Mouse (Mus musculus) B cell, adult 2 months (primary cell): Measurements from ENCODE around the gene Zfyve1.

ENCODE experiments used
- DNase-seq, 2 experiments: peaks; one replicate each; pipeline ENCODE4 v3.0.0; 2022

Zfyve1 gene

DNA sequence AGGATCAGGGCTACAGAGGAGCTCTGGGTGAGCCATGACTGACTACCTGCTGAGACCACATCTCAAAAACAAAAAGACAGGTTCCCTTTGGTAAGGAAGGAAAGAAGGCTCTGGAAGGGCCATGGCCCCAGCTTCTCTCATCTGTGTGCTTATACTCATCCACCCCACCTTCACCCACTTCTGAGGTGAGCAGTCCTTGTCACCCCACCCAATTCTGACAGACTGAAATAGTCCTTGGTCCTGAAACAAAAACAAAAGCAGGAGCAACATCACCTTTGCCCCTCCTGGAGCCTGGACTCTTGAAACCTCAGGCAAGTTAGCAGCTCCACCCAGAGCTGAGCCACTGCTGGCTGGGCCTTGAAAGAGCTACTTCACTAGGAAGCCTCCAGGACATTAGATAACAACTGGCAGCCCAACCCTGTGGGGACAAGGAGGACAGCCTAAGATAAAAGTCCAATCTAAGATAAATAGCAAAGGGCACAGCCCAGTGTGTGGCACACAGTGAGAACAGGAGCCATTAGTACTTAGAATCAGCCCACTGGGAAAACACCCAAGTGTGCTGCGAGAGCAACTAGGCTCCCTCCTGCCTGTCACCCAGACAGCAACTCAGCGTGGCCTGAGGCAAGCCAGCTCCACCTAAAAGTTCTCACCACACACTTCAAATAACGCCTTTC is 18.0 kb downstream of the Zfyve1 start:
- DNase-seq, result no peak

DNA sequence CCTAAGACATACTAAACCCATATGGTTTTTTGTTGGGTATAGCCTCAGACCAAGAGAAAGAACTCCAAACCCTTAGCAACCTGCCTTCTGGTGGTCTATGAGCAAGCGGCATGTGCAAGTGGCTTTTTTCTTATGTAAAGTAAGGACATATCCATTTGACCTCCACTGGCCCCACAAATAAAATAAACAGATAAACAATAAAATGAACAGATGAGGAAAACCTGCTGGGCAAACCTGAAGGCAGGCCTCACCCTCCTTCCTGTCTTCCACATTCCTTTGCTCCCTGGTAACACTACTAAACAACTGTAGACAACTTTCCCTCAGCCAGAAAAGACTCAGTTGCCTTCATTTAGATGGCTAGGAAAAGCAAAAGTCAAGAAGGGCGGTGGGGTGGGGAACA is 18.7 kb downstream of the Zfyve1 start:
- no peak for DNase-seq

DNA sequence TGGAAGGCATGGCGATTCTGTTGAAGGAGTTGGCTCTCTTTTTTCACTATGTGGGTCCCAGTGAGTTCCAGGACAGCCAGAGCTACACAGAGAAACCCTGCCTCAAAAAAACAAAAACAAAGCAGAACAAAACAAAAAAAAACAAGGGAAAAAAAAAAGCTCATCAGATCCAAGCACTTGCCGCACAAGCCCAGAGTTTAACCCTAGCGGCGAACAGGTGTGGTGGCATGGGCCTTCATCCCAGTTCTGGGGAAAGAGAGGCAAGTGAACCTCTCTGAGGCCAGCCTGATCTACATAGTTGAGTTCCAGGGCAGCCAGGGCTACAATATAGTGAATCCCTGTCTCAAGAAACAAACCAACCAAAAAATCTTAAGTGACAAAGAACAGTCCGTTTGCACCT is 19.6 kb downstream of the Zfyve1 start:
- DNase-seq, result no peak

DNA sequence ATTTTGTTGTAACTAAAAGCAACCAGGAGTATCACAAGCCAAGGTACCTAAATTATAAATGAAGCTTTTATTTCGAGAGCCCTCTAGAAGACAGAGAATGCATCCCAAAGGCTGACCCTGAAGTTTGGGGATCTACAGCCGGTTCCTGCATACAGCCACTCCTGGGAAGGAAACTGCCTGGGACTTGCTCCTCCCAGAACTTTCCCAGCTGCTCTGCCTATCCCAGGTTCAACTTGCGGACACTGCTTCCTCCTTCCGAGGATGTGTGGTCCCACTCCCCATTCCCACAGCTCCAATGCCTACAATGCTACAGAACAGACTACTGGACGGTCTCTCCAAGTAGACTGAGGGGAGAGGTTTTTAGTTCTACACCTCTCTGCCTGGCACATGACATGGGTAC is 24.3 kb downstream of the Zfyve1 start:
- DNase-seq, result no peak

DNA sequence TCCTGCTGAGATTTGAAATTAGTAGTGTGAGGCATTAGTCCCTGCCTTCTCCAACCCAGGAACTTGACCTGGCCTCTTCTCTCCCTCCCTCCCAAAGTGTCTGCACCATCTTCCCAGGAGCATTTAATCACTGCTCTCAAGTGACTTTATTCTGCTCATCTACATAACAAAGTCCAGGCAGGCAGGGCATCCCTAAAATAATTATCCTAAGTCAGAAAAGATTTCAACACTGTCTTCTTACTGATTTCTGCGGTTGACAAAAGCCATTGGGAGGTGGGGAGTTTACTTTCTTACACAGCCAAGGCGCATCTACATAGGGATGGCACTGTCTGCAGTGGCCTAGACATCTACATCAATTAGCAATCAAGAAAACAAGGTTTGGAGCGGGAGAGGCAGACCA is 27.2 kb downstream of the Zfyve1 start:
- DNase-seq, result no peak

DNA sequence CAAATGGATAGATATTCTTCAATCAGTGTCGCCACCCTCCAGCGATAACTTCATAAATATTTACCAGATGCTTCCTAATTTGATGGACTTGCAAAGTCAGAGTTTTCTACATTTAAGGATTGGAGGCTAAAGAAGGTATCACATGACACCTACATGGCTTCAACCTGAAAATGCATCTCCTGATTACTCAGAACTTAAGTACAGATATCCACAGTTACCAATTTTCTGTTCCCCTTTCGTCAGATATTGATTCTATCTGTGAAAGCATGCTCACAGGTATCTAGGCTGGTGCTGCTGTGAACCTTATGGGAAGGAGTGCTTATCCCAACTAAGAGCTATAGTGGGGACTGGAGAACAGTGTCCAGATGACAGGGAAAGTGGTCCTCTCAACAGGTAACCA is 34.4 kb downstream of the Zfyve1 start:
- no peak for DNase-seq

DNA sequence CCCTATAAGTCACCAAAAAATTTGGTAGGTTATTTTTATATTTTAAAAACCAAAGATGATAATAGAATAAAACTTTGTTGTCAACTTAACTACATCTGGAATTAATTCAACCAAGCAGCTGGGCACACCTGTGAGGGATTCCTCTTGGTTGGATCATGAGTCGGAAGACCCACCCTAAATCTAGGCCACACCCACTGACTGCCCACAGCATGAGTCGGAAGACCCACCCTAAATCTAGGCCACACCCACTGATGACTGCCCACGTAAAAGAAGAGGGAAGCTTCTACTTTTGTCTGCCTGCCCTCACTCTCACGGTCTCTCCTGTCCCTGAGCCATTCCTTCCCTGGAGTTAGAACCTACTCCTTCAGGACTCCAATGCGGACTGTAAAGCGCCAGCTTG is 36.8 kb downstream of the Zfyve1 start:
- DNase-seq, result no peak

DNA sequence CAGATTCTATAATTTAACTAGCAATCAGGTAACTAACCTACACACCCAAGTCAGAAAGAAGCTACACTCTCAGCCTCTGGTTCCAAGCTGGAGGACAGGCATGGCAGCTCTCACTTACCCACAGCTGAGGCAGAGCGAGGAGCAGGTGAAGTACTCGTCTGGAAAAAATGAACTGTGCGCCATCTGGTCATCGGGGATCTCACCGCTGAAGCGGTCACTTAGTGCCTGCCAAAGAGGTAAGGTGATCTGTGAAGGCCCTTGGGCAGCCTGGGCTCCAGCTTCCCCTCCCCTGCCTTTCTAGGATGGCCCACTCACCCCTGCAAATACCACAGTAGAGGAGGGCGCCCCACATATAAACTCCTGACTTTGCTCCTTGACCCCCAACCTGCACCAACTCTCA is 38.5 kb downstream of the Zfyve1 start:
- DNase-seq, result no peak

DNA sequence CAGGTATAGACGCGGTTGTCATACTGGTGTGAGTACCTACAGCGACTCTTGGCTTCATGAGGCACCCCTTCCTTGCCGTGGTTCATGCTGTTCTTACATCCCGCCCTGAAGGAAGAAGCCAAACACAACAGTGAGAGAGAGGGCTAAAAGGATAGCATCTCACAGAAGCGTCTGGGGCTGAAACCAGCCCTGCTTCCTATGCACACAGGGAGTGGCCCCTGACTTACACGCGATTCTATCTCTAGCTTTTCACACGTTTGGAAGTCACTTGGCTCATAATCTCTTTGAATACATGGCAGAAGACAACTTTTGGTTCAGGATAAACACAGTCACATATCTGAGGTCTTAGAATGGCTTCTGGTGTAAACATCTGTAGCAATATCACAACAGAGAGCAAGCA is 41.4 kb downstream of the Zfyve1 start:
- DNase-seq, result no peak

DNA sequence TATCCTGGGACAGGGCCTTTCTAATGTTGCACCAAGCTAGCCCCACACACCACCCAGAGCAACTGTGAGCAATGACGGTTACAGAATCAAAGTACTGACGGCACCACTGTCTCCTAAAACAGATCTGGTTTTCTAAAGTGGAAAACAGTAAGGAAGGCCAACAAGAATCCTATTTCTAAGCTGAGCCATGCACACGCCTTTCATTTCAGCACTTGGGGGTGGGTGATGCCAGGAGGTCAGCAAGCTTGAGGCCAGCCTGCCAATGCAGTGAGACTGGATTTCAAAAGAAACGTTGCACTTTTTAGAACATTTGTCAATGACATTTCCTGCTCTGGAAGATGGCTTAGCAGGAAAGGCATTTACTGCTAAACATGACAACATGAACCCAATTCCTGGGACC is 43.2 kb downstream of the Zfyve1 start:
- DNase-seq, result no peak

DNA sequence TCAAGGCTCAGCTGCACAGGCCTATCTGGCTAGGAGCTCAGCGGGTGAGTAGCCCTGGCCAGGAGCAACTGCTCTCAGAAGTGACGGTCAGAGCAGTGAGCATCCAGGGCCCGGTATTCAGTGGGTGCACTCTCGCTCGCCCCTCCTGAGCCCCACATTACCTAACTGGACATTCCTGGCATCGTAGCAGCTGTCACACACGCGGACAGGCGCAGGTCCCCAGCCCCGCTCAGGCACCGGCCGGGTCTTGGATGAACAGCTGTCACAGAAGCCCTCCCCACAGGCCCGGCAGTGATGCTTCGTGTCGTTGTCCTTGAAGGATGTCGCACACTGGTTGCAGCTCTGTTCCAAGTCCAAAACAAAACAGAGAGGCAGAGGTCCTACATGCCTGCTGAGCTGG is 45.7 kb downstream of the Zfyve1 start:
- DNase-seq, result no peak

DNA sequence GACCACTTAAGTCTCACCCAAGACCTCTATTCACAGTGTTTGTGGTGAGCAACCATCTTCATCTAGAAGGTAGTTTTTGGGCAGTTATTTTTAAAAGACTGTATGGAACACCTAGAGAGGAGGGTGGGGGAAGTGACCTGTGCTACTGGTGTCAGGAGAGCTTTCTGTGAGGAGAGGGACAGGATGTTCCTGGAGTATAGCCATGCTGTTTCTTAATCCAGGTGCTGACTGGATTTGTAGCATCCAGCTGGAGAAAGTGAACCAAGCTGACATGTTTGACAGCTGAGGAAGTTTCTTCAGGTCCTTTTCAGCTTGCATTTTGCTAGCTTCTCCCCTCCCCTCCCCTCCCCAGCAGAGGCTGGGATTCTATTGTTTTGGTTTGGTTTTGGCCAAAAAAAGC is 52.2 kb downstream of the Zfyve1 start:
- DNase-seq, result no peak

DNA sequence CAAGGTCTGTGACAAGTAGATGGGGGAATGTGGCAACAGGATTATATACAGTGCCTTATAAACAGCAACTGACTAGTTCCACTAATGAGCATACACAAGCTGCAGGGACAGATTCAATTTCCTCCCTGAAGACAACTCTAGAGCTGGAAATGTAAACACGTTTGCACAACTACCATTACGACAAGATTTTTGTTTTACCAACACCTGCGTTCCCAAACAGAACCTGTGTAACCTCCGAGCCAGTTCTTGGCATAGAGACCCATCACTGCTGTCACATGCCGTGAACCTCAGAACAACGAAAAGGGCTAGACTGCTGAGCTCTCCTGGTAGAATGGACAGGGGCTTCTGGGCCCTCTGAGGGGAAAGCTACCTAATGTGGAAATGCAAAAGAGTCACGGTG is 53.0 kb downstream of the Zfyve1 start:
- no peak for DNase-seq

DNA sequence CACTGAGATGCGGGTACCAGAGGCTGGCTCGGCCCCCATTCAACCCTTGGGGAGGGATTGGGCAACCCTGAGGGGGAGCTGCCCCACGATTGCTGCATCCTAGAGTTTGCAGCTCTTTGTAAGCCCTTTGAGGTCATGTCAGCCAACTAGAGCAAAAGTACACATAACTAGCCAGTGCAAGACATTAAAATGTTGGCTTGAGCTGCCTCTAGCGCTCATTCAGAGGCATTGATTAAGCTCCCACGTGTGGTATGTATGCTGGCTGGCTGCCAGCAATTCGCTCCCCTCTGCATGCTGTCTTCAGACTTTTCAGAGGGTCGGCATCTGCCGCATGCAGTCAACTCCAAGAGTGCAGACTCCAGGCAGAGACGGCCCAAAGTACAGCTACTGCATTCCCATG is 61.0 kb downstream of the Zfyve1 start:
- DNase-seq, result no peak

DNA sequence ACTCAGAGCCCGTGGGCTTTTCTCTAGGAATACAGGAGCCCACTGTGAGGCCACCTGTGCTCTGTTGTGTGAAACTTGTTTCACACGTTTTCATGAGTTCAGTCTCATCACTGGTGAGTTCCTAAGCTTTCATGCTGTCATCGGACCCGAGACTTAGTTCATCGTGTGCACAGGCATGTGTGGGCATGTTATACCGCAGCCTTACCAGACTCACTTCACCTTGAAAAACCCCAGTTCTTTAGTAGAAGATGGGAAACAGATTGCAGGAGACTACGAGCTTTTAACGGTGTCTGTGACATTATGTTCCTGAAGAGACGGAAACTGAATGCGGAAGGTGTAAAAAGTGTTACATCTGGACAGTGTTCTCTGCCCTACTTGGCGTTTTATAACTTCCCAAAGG is 61.6 kb downstream of the Zfyve1 start:
- DNase-seq, result no peak

DNA sequence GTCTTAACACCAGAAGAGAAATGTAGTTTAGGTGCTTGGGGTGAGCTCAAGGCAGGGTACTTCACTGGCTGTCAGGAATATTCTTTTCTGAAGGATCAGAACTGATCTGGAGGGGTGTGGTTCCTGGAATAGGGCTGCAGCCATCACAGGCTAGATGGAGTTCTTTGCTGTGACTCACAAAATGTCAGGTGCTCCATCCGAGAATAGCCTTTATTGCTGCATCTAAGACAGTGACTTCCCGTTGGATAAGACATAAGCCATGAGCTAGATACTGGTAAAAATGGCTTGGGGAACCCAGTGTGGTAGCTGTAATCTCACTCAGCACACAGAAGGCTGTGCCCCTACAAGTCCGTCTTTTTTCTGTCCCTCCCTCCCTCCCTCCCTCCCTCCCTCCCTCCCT is 62.8 kb downstream of the Zfyve1 start:
- no peak for DNase-seq

DNA sequence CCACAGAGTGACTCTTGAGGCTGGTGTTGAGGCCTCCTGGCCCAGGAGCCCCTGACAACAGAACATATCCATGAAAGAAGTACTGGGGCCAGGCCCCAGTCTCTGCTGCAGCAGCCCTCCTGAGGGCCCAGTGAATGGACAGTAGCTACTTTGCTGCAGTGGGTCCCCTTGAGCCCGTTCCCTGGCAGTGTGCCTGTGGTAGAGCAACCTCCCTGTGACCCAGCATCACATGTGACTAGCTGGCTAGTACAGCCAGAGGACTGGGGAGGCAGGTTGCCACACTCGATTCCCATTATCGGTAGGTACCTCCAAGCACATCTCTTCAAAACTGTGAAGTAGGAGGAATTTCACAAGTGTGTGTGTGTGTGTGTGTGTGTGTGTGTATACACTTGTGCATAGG is 64.1 kb downstream of the Zfyve1 start:
- no peak for DNase-seq

DNA sequence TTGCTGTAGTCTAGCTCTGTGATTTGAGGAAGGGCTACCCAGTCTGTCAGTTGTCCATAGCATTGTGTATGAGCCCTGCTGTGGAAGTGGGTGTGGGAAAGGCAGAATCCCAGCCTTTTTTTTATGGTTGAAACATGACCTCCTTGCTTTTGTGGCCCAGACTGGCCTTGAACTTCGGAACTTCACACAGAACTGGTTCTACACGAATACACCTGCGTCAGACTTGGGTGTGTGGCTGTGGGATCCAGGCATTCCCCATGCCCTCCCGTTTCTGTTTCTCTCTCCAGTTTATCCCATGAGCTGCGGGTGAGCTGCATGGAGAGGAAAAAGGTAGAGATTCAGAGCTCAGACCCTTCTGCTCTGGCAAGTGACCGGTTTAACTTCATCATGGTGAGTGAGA is 65.0 kb downstream of the Zfyve1 start:
- DNase-seq, result no peak

DNA sequence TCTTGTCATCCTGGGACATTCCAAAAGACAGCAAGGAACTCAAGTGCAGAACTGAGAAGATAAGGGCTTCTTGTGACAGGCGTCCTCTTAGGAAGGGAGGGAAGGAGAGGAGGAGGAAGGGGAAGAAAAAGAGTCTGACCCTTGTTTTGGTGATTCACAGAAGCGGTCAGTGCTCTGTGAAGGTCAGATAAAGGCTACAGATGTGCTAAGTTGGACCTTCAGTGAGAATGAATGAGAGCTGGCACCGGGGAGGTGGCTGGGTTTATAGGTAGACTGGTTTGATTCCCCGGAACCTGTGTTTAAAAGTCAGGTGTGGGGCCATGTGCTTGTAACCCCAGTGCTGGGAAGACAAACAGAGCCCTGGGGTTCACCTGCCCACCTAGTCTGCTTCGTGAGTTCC is 68.4 kb downstream of the Zfyve1 start:
- DNase-seq, result no peak

DNA sequence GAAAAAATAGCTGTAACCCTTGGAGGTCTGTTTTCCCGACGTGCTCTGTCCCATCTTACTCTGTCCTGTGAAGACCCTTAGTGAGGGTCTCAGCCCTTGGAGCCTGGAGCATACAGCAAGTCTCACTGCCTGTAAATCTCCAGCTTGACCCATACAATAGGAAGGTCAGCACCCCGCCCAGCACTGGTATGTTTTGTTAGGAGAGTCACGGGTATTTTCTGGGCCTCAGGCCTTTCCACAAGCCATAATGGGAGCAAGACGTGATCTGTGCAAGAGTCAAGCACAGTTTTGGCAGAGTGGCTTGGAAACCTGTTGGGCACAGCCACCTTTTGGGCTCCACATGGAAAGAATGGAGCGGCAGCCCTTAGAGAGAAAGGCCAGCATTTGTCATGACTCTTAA is 69.2 kb downstream of the Zfyve1 start:
- no peak for DNase-seq

DNA sequence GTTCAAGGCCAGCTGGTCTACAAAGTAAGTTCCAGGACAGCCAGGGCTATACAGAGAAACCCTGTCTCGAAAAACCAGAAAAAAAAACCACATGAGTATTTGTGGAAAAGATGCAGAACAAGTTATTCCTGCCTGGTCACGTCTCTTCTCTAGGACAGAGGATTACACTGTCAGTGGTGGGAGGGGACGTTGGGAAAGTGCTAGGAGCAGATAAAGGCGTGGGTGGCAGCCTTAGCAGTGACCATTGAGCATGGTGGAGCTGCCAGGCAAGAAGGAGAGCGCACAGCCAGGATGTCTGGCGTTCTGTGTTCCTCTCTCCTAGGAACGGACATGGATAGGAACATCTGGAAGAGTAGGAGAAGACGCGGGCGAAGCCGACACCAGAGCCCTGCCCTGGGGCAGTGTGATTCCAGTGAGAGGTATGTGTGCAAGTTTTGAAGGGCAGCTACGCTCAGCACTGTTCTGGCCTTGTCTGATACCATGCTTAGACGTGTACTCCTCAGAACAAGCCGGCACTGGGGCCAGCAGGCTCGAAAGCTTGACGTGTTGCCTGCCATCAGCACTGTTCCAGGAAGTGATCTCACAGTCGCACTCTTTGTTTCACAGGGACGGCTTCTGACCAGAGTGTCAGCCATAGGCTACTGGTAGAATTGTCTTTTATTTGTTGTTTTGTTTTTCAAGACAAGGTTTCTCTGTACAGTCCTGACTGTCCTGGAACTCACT is 71.0 kb downstream of the Zfyve1 start:
- DNase-seq, result no peak

DNA sequence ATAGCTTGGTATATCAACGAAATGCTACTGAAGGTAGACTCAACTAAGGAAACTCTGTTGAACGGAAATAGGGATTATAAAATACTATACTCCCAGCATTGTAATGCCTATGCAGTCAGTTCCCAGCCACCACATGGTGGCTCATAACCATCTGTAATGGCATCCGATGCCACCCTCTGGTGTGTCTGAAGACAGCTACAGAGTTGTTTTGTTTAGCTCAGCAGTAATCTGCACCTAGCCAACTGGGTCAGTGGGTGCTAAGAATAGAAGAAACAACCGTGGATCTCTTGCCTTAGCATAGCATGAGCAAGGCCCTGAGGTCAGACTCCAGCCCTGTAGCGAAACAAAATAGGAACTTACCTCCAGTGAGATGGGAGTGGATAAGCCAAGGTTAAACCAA is 72.7 kb downstream of the Zfyve1 start:
- no peak for DNase-seq

DNA sequence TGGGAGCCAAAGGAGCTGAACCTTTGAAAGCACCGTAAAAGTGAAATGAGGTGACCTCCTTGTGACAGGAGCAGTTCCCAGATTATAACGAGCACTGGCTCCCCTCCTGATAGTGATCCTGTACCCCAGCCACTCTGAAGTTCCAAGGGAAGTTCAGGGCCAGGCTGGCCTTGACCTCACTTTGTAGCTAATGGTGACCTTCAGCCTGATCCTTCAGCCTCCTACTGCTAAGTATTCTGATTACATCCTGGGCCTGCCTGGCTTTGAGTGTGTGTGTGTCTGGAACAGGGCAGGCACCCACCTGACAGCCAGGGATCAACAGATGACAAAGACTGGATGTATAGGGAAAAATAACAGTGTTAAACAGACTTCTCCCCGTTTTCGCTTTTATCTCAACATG is 73.1 kb downstream of the Zfyve1 start:
- DNase-seq, result no peak

DNA sequence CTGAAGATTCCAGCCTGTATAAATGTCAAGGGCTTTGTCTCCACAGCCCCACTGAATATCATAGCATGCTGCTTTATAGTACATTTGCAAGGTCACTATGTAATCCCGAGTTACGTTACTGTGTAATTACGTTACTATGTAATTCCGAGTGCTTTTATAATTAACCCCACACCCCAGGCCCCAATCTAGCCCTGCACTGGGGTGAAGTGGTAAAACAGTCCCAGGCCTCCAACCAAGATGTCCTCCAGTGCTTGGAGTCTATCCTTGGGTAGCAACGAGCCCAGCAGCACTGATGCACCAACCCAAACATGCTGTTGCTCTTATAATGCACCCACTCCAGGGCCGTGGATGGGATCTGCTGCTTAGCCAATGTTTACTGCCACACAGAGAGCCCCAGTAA is 74.0 kb downstream of the Zfyve1 start:
- no peak for DNase-seq

DNA sequence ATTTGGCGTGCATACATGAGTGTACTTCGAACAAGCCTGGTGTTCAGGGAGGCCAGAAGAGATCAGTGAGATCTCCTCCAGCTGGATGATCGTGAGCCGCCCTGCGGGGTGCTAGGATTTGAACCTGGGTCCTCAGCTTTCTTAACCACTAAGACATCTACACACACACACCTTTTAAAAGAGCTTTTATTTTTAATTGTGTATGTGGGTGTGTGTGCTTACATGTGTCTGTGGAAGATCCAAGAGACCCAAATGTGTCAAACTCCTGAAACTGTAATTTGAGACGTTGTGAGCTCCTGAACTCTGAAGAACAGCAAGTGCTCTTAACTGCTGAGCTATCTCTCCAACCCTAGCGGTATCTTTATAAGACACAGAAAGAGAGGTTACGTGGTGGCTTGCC is 75.9 kb downstream of the Zfyve1 start:
- DNase-seq, result no peak
